Comparison of ENCODE assay signal across 9 mouse cellular contexts in genomic region chr13:117023346-117024050, GRCm38 (mm10). TPM values are rescaled to one million over a fixed set of nuclear protein-coding genes. Genes with fewer than 3 reads are reported as not detected.
DNase-seq lines count a peak whose midpoint lies in the region; ATAC-seq lines count a peak whose summit lies in the region.
"Had no signal": no experiment of that assay in that cellular context is flagged by ENCODE, and none has a peak within 500 bp of the region (broad histone marks: within the 10 kb centered on the region; RNA-seq: fewer than 3 reads in every experiment).

No protein-coding gene starts in this region.

- H3K4me3 ChIP-seq in kidney, embryonic 16.5 days (ENCODE audit: low read length), result peak overlapping the region; percentile 89
- H3K4me3 ChIP-seq in hindbrain, embryonic 11.5 days (ENCODE audit: low read depth, low read length), result peak overlapping the region; percentile 74
- H3K4me3 ChIP-seq in midbrain, embryonic 14.5 days (replicated peaks; ENCODE audit: low read depth, low read length), result peak overlapping the region; percentile 86

- peak overlapping the region; percentile 87 for H3K4me2 ChIP-seq in kidney, embryonic 16.5 days (replicated peaks; ENCODE audit: low read depth, low read length)
- peak overlapping the region; percentile 90 for H3K4me2 ChIP-seq in hindbrain, embryonic 11.5 days (replicated peaks; ENCODE audit: low read depth, low read length)
- peak overlapping the region; percentile 74 for H3K4me2 ChIP-seq in midbrain, embryonic 14.5 days (ENCODE audit: low read length)

- DNase-seq in kidney, postnatal 10 days, result no peak
- DNase-seq in brain, adult 2 months (ENCODE audit: low read depth, low spot score), result peak; percentile 38
- DNase-seq in hindbrain, embryonic 11.5 days (ENCODE audit: low spot score), result peak; percentile 45
- DNase-seq in midbrain, embryonic 14.5 days, result peak; percentile 57
- no peak for DNase-seq in urinary bladder, postnatal 14 days (ENCODE audit: low spot score)
- DNase-seq in B cell, adult 2 months, result no peak
- no peak for DNase-seq in urinary bladder, postnatal 36 days (ENCODE audit: low spot score in 2 of 2)

- 0 out of 2 replicates have a peak, but pooled peaks cover 7% of the 10 kb centered on the region for H3K4me1 ChIP-seq in kidney, embryonic 16.5 days (ENCODE audit: insufficient read depth, low read length)
- H3K4me1 ChIP-seq in hindbrain, embryonic 11.5 days (replicated peaks; ENCODE audit: control insufficient read depth, insufficient read depth, low read length), result no peaks in the 10 kb centered on the region
- peaks cover 21% of the 10 kb centered on the region for H3K4me1 ChIP-seq in midbrain, embryonic 14.5 days (ENCODE audit: control insufficient read depth, insufficient read depth, low read length)

- no peaks in the 10 kb centered on the region for H3K36me3 ChIP-seq in kidney, embryonic 16.5 days (ENCODE audit: insufficient read depth, low read length)
- H3K36me3 ChIP-seq in hindbrain, embryonic 11.5 days (ENCODE audit: control insufficient read depth, insufficient read depth, low read length), result no peaks in the 10 kb centered on the region
- no peaks in the 10 kb centered on the region for H3K36me3 ChIP-seq in midbrain, embryonic 14.5 days (ENCODE audit: control insufficient read depth, insufficient read depth, low read length)

- H3K9ac ChIP-seq in kidney, embryonic 16.5 days (replicated peaks; ENCODE audit: low read length), result peak overlapping the region; percentile 90
- peak overlapping the region; percentile 88 for H3K9ac ChIP-seq in hindbrain, embryonic 11.5 days (ENCODE audit: low read depth, low read length)
- H3K9ac ChIP-seq in midbrain, embryonic 14.5 days (replicated peaks; ENCODE audit: low read length), result peak overlapping the region; percentile 95

- H3K27ac ChIP-seq in kidney, embryonic 16.5 days (ENCODE audit: low read length), result peak overlapping the region; percentile 89; the same call in 1 of the 2 replicates
- H3K27ac ChIP-seq in hindbrain, embryonic 11.5 days (ENCODE audit: low read depth, low read length), result no peak overlapping the region
- no peak overlapping the region for H3K27ac ChIP-seq in midbrain, embryonic 14.5 days (replicated peaks; ENCODE audit: low read depth, low read length)

- ATAC-seq in kidney, embryonic 16.5 days (ENCODE audit: low FRiP score, low TSS enrichment), result no peak
- no peak for ATAC-seq in hindbrain, embryonic 11.5 days (ENCODE audit: low FRiP score)
- no peak for ATAC-seq in midbrain, embryonic 14.5 days (ENCODE audit: low FRiP score, low TSS enrichment)

- H3K27me3 ChIP-seq in kidney, embryonic 16.5 days (ENCODE audit: insufficient read depth, low read length), result peaks cover 6% of the 10 kb centered on the region; the same call in 1 of the 2 replicates
- no peaks in the 10 kb centered on the region for H3K27me3 ChIP-seq in hindbrain, embryonic 11.5 days (ENCODE audit: control insufficient read depth, insufficient read depth, low read length)
- no peaks in the 10 kb centered on the region for H3K27me3 ChIP-seq in midbrain, embryonic 14.5 days (ENCODE audit: control insufficient read depth, insufficient read depth, low read length)
- H3K27me3 ChIP-seq: Patski had no signal

- H3K9me3 ChIP-seq in kidney, embryonic 16.5 days (ENCODE audit: low read length), result no peaks in the 10 kb centered on the region
- H3K9me3 ChIP-seq in hindbrain, embryonic 11.5 days (ENCODE audit: control insufficient read depth, low read length), result no peaks in the 10 kb centered on the region
- no peaks in the 10 kb centered on the region for H3K9me3 ChIP-seq in midbrain, embryonic 14.5 days (ENCODE audit: control insufficient read depth, low read length)

- 10% methylated on average over 12 of the region's 12 CpGs for WGBS in kidney, embryonic 16.5 days
- WGBS in hindbrain, embryonic 11.5 days, result 15% methylated on average over 12 of the region's 12 CpGs
- WGBS in midbrain, embryonic 14.5 days, result 3% methylated on average over 12 of the region's 12 CpGs

RNA-seq across cellular contexts. Expression of gene Parp8, which starts 1.8 kb away (rescaled TPM):
- 15.7 and 18.1 TPM in 2 replicates for polyA plus RNA-seq in kidney, embryonic 16.5 days (2015; fragmentation: Nextera tagmentation; extraction: Ambion mirVana)
- 17.2 and 18.2 TPM in 2 replicates for polyA plus RNA-seq in hindbrain, embryonic 11.5 days (2014; fragmentation: Nextera tagmentation; extraction: Ambion mirVana)
- polyA plus RNA-seq in midbrain, embryonic 14.5 days (2014; fragmentation: Nextera tagmentation; extraction: Ambion mirVana), result 32.9 and 36.9 TPM in 2 replicates

Comparison
In these comparisons a context has a peak if more than half of its experiments do, and no peak if none do; other contexts are left out.
1. DNase-seq: peak in brain, adult 2 months (single experiment), hindbrain, embryonic 11.5 days (single experiment) and midbrain, embryonic 14.5 days (single experiment); none in kidney, postnatal 10 days (single experiment), urinary bladder, postnatal 14 days (single experiment), B cell, adult 2 months (0 of 2) and urinary bladder, postnatal 36 days (0 of 2).
2. Peak in every context shown above with its lines, with median percentiles within 50 percentile points of each other: H3K4me2 ChIP-seq, H3K4me3 ChIP-seq and H3K9ac ChIP-seq.